Mouse (Mus musculus) right cerebral cortex, adult 2 months (tissue): ENCODE data around the gene Peli1.

ENCODE experiments used
- DNase-seq, 2 experiments: peaks; one replicate each; pipeline ENCODE4 v3.0.0; 2021 to 2022; ENCODE audit warnings: low spot score in 2 of 2

Peli1 gene

GRCm38 (mm10) chr11:21091067-21091427 is at the start of gene Peli1:
Peli1 (plus strand) TSS chr11:21091291.
- peak; percentile 93 to 97 for DNase-seq

GRCm38 (mm10) chr11:21042590-21042989 is 48.5 kb upstream of the Peli1 start:
- no peak for DNase-seq

- DNase-seq, result no peak
These were observed 44.9 kb upstream of the Peli1 start for GRCm38 (mm10) chr11:21046188-21046587.

- DNase-seq, result no peak
These were observed 43.2 kb upstream of the Peli1 start for GRCm38 (mm10) chr11:21047921-21048320.

- peak; percentile 59 to 71 for DNase-seq
These were observed 39.4 kb upstream of the Peli1 start for GRCm38 (mm10) chr11:21051716-21052115.

- no peak for DNase-seq
These were observed 36.5 kb upstream of the Peli1 start for GRCm38 (mm10) chr11:21054587-21054986.

- DNase-seq, result no peak
These were observed 34.8 kb upstream of the Peli1 start for GRCm38 (mm10) chr11:21056109-21056850.

GRCm38 (mm10) chr11:21057511-21058414 is 33.3 kb upstream of the Peli1 start:
- DNase-seq, result no peak

- DNase-seq, result no peak
These were observed 32.7 kb upstream of the Peli1 start for GRCm38 (mm10) chr11:21058415-21058781.

- DNase-seq, result no peak
These were observed 30.6 kb upstream of the Peli1 start for GRCm38 (mm10) chr11:21060386-21061074.

- DNase-seq, result no peak
These were observed 30.1 kb upstream of the Peli1 start for GRCm38 (mm10) chr11:21061075-21061403.

GRCm38 (mm10) chr11:21061431-21061830 is 29.7 kb upstream of the Peli1 start:
- DNase-seq, result peak in 1 of 2 experiments; percentile 14

- no peak for DNase-seq
These were observed 29.0 kb upstream of the Peli1 start for GRCm38 (mm10) chr11:21062071-21062470.

GRCm38 (mm10) chr11:21063271-21063670 is 27.8 kb upstream of the Peli1 start:
- DNase-seq, result no peak

- no peak for DNase-seq
These were observed 11.7 kb upstream of the Peli1 start for GRCm38 (mm10) chr11:21079400-21079799.

- no peak for DNase-seq
These were observed 11.2 kb upstream of the Peli1 start for GRCm38 (mm10) chr11:21079851-21080362.

- DNase-seq, result no peak
These were observed 9.9 kb upstream of the Peli1 start for GRCm38 (mm10) chr11:21081169-21081568.

- peak in 1 of 2 experiments; percentile 30 for DNase-seq
These were observed 8.4 kb upstream of the Peli1 start for GRCm38 (mm10) chr11:21082711-21083110.

- DNase-seq, result no peak
These were observed 2.7 kb upstream of the Peli1 start for GRCm38 (mm10) chr11:21088356-21088755.

GRCm38 (mm10) chr11:21089571-21089970 is 1.5 kb upstream of the Peli1 start:
- no peak for DNase-seq

GRCm38 (mm10) chr11:21091428-21092405 is 626 bp downstream of the Peli1 start:
- peak; percentile 58 to 67 for DNase-seq
